In the genomic region with DNA sequence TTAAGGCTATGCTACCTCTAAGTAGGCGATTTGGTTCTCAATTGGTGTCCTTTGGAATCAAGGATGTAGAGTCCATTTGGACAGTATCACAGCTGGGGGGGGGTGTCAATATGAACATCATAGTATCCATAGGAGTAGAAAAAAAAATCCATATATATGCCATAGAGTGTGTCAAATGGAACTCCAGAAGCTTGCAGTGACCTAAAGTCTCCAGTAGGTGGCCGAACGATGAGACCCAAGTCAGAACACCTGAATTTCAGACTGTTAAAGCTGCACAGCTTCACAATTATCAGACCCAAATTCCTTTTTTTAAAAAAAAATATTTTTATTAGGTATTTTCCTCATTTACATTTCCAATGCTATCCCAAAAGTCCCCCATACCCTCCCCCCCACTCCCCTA, we compare ENCODE assay signal across 11 mouse cellular contexts. TPM values are rescaled to one million over a fixed set of nuclear protein-coding genes. Genes with fewer than 3 reads are reported as not detected.
A peak's percentile ranks its signal among the peaks of the same experiment; 100 is the strongest.
DNase-seq lines count a peak whose midpoint lies in the region; TF ChIP-seq lines count a peak whose summit lies in the region.
"Had no signal": no experiment of that assay in that cellular context is flagged by ENCODE, and none has a peak within 500 bp of the region (broad histone marks: within the 10 kb centered on the region; RNA-seq: fewer than 3 reads in every experiment).

No protein-coding gene starts in this region.

- no peak overlapping the region for H3K4me3 ChIP-seq in layer of hippocampus, adult 2 months
- H3K4me3 ChIP-seq: heart, embryonic 15.5 days; limb, embryonic 13.5 days; neural tube, embryonic 12.5 days had no signal

- intact Hi-C loops in heart, postnatal 10 days (cut with DNase I), result loop anchor here (5.0 kb wide), 1 partner anchor 113 kb away; no protein-coding TSS in a partner anchor
- intact Hi-C loops in heart, postnatal 36 days (cut with DNase I), result loop anchor here (5.0 to 10.0 kb wide), 2 partner anchors 113 to 340 kb away; no protein-coding TSS in a partner anchor

- no peak for DNase-seq in layer of hippocampus, adult 2 months (ENCODE audit: low spot score in 2 of 2)
- no peak for DNase-seq in layer of hippocampus, adult 8-10 months (ENCODE audit: low spot score in 2 of 2)
- DNase-seq in 3T3-L1 (ENCODE audit: low read depth, low spot score) (peak; percentile 23), 416B (ENCODE audit: low read depth) (peak; percentile 17)
- DNase-seq in embryo, embryonic 10 days (ENCODE audit: low spot score), result peak; percentile 58
- DNase-seq in ovary, postnatal 14 days (ENCODE audit: low spot score), result no peak
- DNase-seq in heart, postnatal 10 days, result no peak
- no peak for DNase-seq in heart, postnatal 36 days

- no peak overlapping the region for H3K27ac ChIP-seq in layer of hippocampus, adult 2 months
- H3K27ac ChIP-seq: heart, embryonic 15.5 days; limb, embryonic 13.5 days; neural tube, embryonic 12.5 days had no signal

- TF ChIP-seq CTCF in layer of hippocampus, adult 2 months (conservative IDR thresholded peaks at IDR 0.05), result peak; percentile 74

RNA-seq across cellular contexts. Expression of gene Lin7a, which starts 3.3 kb away (rescaled TPM):
- 10 to 100 TPM; 27.7 to 28.8 TPM for total RNA-seq in layer of hippocampus, adult 2 months (2021)
- 10 to 100 TPM; 28.8 to 30.7 (median 29.3) TPM for total RNA-seq in layer of hippocampus, adult 8-10 months (2022)
- total RNA-seq in heart, postnatal 10 days (2021), result 1 to 10 TPM; 1.6 to 2.5 TPM
- total RNA-seq in heart, postnatal 36 days (2021), result 1 to 10 TPM; 1.2 to 2.1 TPM

Comparison
In these comparisons a context has a peak if more than half of its experiments do, and no peak if none do; other contexts are left out.
1. DNase-seq: peak in 3T3-L1 (single experiment), 416B (single experiment) and embryo, embryonic 10 days (single experiment); none in layer of hippocampus, adult 2 months (0 of 2), layer of hippocampus, adult 8-10 months (0 of 2), ovary, postnatal 14 days (single experiment), heart, postnatal 10 days (0 of 2) and heart, postnatal 36 days (0 of 2).
2. RNA of gene Lin7a, which starts 3.3 kb away (total RNA-seq): 28.8 to 30.7 TPM in layer of hippocampus, adult 8-10 months and 27.7 to 28.8 TPM in layer of hippocampus, adult 2 months; 1.6 to 2.5 TPM in heart, postnatal 10 days and 1.2 to 2.1 TPM in heart, postnatal 36 days; every median in the first group is over 4 times any median in the second.